18 mouse cellular contexts compared by ENCODE assay signal in genomic region chr4:120341933-120342332, GRCm38 (mm10). TPM values are rescaled to one million over a fixed set of nuclear protein-coding genes. Genes with fewer than 3 reads are reported as not detected.
"Had no signal": no experiment of that assay in that cellular context is flagged by ENCODE, and none has a peak within 500 bp of the region (broad histone marks: within the 10 kb centered on the region; RNA-seq: fewer than 3 reads in every experiment).

No protein-coding gene starts in this region.

- ATAC-seq: liver, postnatal 0 days; lung, postnatal 0 days had no signal

- H3K4me3 ChIP-seq: left cerebral cortex, adult 2 months had no signal

- H3K9ac ChIP-seq: liver, embryonic 14.5 days; liver, postnatal 0 days; lung, embryonic 14.5 days had no signal

- DNase-seq: kidney, adult 18-20 months; kidney, postnatal 25 days; layer of hippocampus, postnatal 36 days; liver, postnatal 0 days; lung, embryonic 14.5 days; midbrain, embryonic 14.5 days; thymus, adult 2 months; thymus, postnatal 14 days; thymus, postnatal 4 days had no signal

- H3K4me2 ChIP-seq: lung, embryonic 14.5 days; midbrain, embryonic 11.5 days had no signal

- H3K27ac ChIP-seq: kidney, postnatal 0 days; left cerebral cortex, adult 2 months; liver, embryonic 14.5 days; macrophage; stomach, postnatal 0 days had no signal

RNA-seq across cellular contexts. Expression of gene Foxo6, which starts 54.8 kb away (rescaled TPM):
- total RNA-seq: liver, adult 2 months; megakaryocyte-erythroid progenitor cell, adult 5-6 weeks had no signal
- polyA plus RNA-seq: liver, postnatal 0 days; macrophage had no signal
